Comparison of ENCODE assay signal across 29 mouse cellular contexts in genomic region chr3:95529814-95530213, GRCm38 (mm10). TPM values are rescaled to one million over a fixed set of nuclear protein-coding genes. Genes with fewer than 3 reads are reported as not detected.
A peak's percentile ranks its signal among the peaks of the same experiment; 100 is the strongest.
DNase-seq lines count a peak whose midpoint lies in the region; ATAC-seq and TF ChIP-seq lines count a peak whose summit lies in the region.
"Had no signal": no experiment of that assay in that cellular context is flagged by ENCODE, and none has a peak within 500 bp of the region (broad histone marks: within the 10 kb centered on the region; RNA-seq: fewer than 3 reads in every experiment).

No protein-coding gene starts in this region.

- no peaks in the 10 kb centered on the region for H3K9me3 ChIP-seq in lung, postnatal 0 days (ENCODE audit: low read length)
- H3K9me3 ChIP-seq in megakaryocyte, embryonic 14.5 days: peaks cover 3% of the 10 kb centered on the region; the same call in 1 of the 2 replicates
- H3K9me3 ChIP-seq in forebrain, postnatal 0 days (ENCODE audit: low read length): no peaks in the 10 kb centered on the region
- H3K9me3 ChIP-seq: embryonic facial prominence, embryonic 10.5 days; G1E; hindbrain, embryonic 10.5 days; limb, embryonic 12.5 days; liver, embryonic 15.5 days; midbrain, embryonic 15.5 days; stomach, embryonic 15.5 days had no signal

- TF ChIP-seq CTCF in lung, postnatal 0 days (IDR thresholded peaks at IDR 0.05): no peak
- TF ChIP-seq CTCF in bone marrow, adult 2 months (IDR thresholded peaks at IDR 0.05; ENCODE audit: control insufficient read depth, insufficient read depth, low read length): no peak
- TF ChIP-seq CTCF in forebrain, postnatal 0 days (IDR thresholded peaks at IDR 0.05; ENCODE audit: low read depth): no peak

- no peak overlapping the region for H3K4me2 ChIP-seq in lung, postnatal 0 days (replicated peaks; ENCODE audit: low read depth, low read length)
- H3K4me2 ChIP-seq in forebrain, postnatal 0 days (ENCODE audit: low read depth): no peak overlapping the region
- H3K4me2 ChIP-seq: limb, embryonic 12.5 days; liver, embryonic 15.5 days; midbrain, embryonic 15.5 days; stomach, embryonic 15.5 days had no signal

- 73% methylated on average over 6 of the region's 6 CpGs for WGBS in lung, postnatal 0 days
- WGBS in bone marrow, adult 2 months: 58% methylated on average over 6 of the region's 6 CpGs
- 93% methylated on average over 6 of the region's 6 CpGs for WGBS in forebrain, postnatal 0 days

- no peak overlapping the region for H3K27ac ChIP-seq in lung, postnatal 0 days (ENCODE audit: low read length)
- no peak overlapping the region for H3K27ac ChIP-seq in bone marrow, adult 2 months (ENCODE audit: control insufficient read depth, insufficient read depth, low read depth, low read length, poor library complexity)
- no peak overlapping the region for H3K27ac ChIP-seq in forebrain, postnatal 0 days (ENCODE audit: low read depth, low read length)
- H3K27ac ChIP-seq: embryonic facial prominence, embryonic 10.5 days; hindbrain, embryonic 10.5 days; limb, embryonic 12.5 days; liver, embryonic 15.5 days; midbrain, embryonic 15.5 days; stomach, embryonic 15.5 days had no signal

- H3K36me3 ChIP-seq in lung, postnatal 0 days (ENCODE audit: insufficient read depth, low read length): no peaks in the 10 kb centered on the region
- no peaks in the 10 kb centered on the region for H3K36me3 ChIP-seq in megakaryocyte, embryonic 14.5 days (replicated peaks; ENCODE audit: low read length)
- no peaks in the 10 kb centered on the region for H3K36me3 ChIP-seq in forebrain, postnatal 0 days (ENCODE audit: insufficient read depth)
- H3K36me3 ChIP-seq: embryonic facial prominence, embryonic 10.5 days; G1E; hindbrain, embryonic 10.5 days; limb, embryonic 12.5 days; liver, embryonic 15.5 days; midbrain, embryonic 15.5 days; stomach, embryonic 15.5 days had no signal

- no peak for ATAC-seq in lung, postnatal 0 days
- no peak for ATAC-seq in forebrain, postnatal 0 days
- ATAC-seq: activated CD4-positive, CD25-positive, alpha-beta regulatory T cell, adult 4 months; CD4-positive, CD25-positive, alpha-beta regulatory T cell, adult 4 months; midbrain, embryonic 15.5 days had no signal

- H3K4me1 ChIP-seq in lung, postnatal 0 days (ENCODE audit: insufficient read depth, low read depth, low read length): no peaks in the 10 kb centered on the region
- peaks cover 2% of the 10 kb centered on the region; the same call in 1 of the 2 replicates for H3K4me1 ChIP-seq in bone marrow, adult 2 months (ENCODE audit: control insufficient read depth, insufficient read depth, low read length)
- 0 out of 2 replicates have a peak, but pooled peaks cover 3% of the 10 kb centered on the region for H3K4me1 ChIP-seq in megakaryocyte, embryonic 14.5 days
- H3K4me1 ChIP-seq in forebrain, postnatal 0 days (ENCODE audit: insufficient read depth): no peaks in the 10 kb centered on the region
- H3K4me1 ChIP-seq: embryonic facial prominence, embryonic 10.5 days; hindbrain, embryonic 10.5 days; limb, embryonic 12.5 days; midbrain, embryonic 15.5 days; stomach, embryonic 15.5 days had no signal

- TF ChIP-seq POLR2A in bone marrow, adult 2 months (IDR thresholded peaks at IDR 0.05; ENCODE audit: borderline replicate concordance, control insufficient read depth, low read depth, low read length): no peak

- no peaks in the 10 kb centered on the region for H3K27me3 ChIP-seq in lung, postnatal 0 days (replicated peaks; ENCODE audit: insufficient read depth, low read length)
- peaks cover 29% of the 10 kb centered on the region for H3K27me3 ChIP-seq in megakaryocyte, embryonic 14.5 days (replicated peaks)
- H3K27me3 ChIP-seq in forebrain, postnatal 0 days (ENCODE audit: insufficient read depth, low read length): no peaks in the 10 kb centered on the region
- H3K27me3 ChIP-seq: limb, embryonic 12.5 days; midbrain, embryonic 15.5 days; stomach, embryonic 15.5 days had no signal

- DNase-seq in lung, postnatal 0 days (ENCODE audit: low spot score): peak; percentile 15
- DNase-seq in lung, postnatal 14 days: no peak
- peak; percentile 37 to 49 for DNase-seq in B cell, adult 2 months
- DNase-seq in kidney, adult 18-20 months: no peak
- no peak for DNase-seq in left cerebral cortex, adult 9 months (ENCODE audit: low spot score in 2 of 2)
- DNase-seq in forebrain, postnatal 0 days: no peak
- DNase-seq: adrenal gland, postnatal 10 days; cerebellum, adult 11-12 months; gastrocnemius, postnatal 10 days; kidney, adult 11 months; kidney, postnatal 14 days; retina, postnatal 1 day; thymus, adult 2 months had no signal

- no peak for TF ChIP-seq EP300 in lung, postnatal 0 days (IDR thresholded peaks at IDR 0.05)

- H3K9ac ChIP-seq in lung, postnatal 0 days (replicated peaks; ENCODE audit: low read depth): no peak overlapping the region
- no peak overlapping the region for H3K9ac ChIP-seq in forebrain, postnatal 0 days
- H3K9ac ChIP-seq: limb, embryonic 12.5 days; liver, embryonic 15.5 days; midbrain, embryonic 15.5 days; stomach, embryonic 15.5 days had no signal

- H3K4me3 ChIP-seq in lung, postnatal 0 days (ENCODE audit: low read depth, low read length): no peak overlapping the region
- H3K4me3 ChIP-seq in bone marrow, adult 2 months (replicated peaks; ENCODE audit: control insufficient read depth, low read depth, low read length): peak overlapping the region; percentile 27
- H3K4me3 ChIP-seq in megakaryocyte, embryonic 14.5 days (replicated peaks): peak overlapping the region; percentile 55
- no peak overlapping the region for H3K4me3 ChIP-seq in forebrain, postnatal 0 days (ENCODE audit: low read depth, low read length)
- H3K4me3 ChIP-seq: embryonic facial prominence, embryonic 10.5 days; hindbrain, embryonic 10.5 days; limb, embryonic 12.5 days; liver, embryonic 15.5 days; midbrain, embryonic 15.5 days; stomach, embryonic 15.5 days had no signal

RNA-seq across cellular contexts. Expression of gene Ctss, which starts 3.2 kb away (rescaled TPM):
- polyA plus RNA-seq in lung, postnatal 0 days (2015; fragmentation: Nextera tagmentation; extraction: Ambion mirVana): 109 and 115 TPM in 2 replicates
- polyA plus RNA-seq in bone marrow, adult 2 months (2011; ENCODE audit: insufficient read depth, insufficient read length, low replicate concordance, missing spikeins): 19.5 and 42.3 TPM in 2 replicates
- 3.5 and 24.7 TPM in 2 replicates for polyA plus RNA-seq in megakaryocyte, embryonic 14.5 days (2012; ENCODE audit: insufficient read depth, low replicate concordance)
- total RNA-seq in forebrain, postnatal 0 days (2014; rRNA removed): 17.3 and 20.3 TPM in 2 replicates
- 23.1 and 25.5 TPM in 2 replicates for polyA plus RNA-seq in forebrain, postnatal 0 days (2015; fragmentation: Nextera tagmentation; extraction: Ambion mirVana)
- polyA plus RNA-seq: G1E had no signal

RNA-seq across cellular contexts. Expression of gene Hormad1, which starts 29.7 kb away (rescaled TPM):
- not detected in 2 replicates for polyA plus RNA-seq in lung, postnatal 0 days (2015; fragmentation: Nextera tagmentation; extraction: Ambion mirVana)
- not detected in 2 replicates for polyA plus RNA-seq in bone marrow, adult 2 months (2011; ENCODE audit: insufficient read depth, insufficient read length, low replicate concordance, missing spikeins)
- polyA plus RNA-seq in megakaryocyte, embryonic 14.5 days (2012; ENCODE audit: insufficient read depth, low replicate concordance): not detected in 2 replicates
- total RNA-seq in forebrain, postnatal 0 days (2014; rRNA removed): not detected in 2 replicates
- not detected in 2 replicates for polyA plus RNA-seq in forebrain, postnatal 0 days (2015; fragmentation: Nextera tagmentation; extraction: Ambion mirVana)
- total RNA-seq: adrenal gland, postnatal 10 days; gastrocnemius, postnatal 10 days; heart, adult 8-10 months; left cerebral cortex, adult 8-10 months had no signal
- polyA plus RNA-seq: activated CD4-positive, CD25-positive, alpha-beta regulatory T cell, adult 4 months; CD4-positive, CD25-positive, alpha-beta regulatory T cell, adult 4 months; embryonic facial prominence, embryonic 10.5 days; forebrain, embryonic 11.5 days; G1E; heart, postnatal 0 days; hindbrain, embryonic 10.5 days; limb, embryonic 12.5 days; liver, embryonic 15.5 days; midbrain, embryonic 15.5 days; stomach, embryonic 15.5 days; thymus, adult 2 months; urinary bladder, adult 2 months had no signal

RNA-seq across cellular contexts. Expression of gene Ctsk, which starts 30.8 kb away (rescaled TPM):
- 8.2 and 8.8 TPM in 2 replicates for polyA plus RNA-seq in lung, postnatal 0 days (2015; fragmentation: Nextera tagmentation; extraction: Ambion mirVana)
- polyA plus RNA-seq in bone marrow, adult 2 months (2011; ENCODE audit: insufficient read depth, insufficient read length, low replicate concordance, missing spikeins): 3.2 and 4.0 TPM in 2 replicates
- not detected in 2 replicates for polyA plus RNA-seq in megakaryocyte, embryonic 14.5 days (2012; ENCODE audit: insufficient read depth, low replicate concordance)
- 6.5 and 16.5 TPM in 2 replicates for total RNA-seq in forebrain, postnatal 0 days (2014; rRNA removed)
- polyA plus RNA-seq in forebrain, postnatal 0 days (2015; fragmentation: Nextera tagmentation; extraction: Ambion mirVana): 8.6 and 10.1 TPM in 2 replicates
- polyA plus RNA-seq: activated CD4-positive, CD25-positive, alpha-beta regulatory T cell, adult 4 months; G1E had no signal

RNA-seq across cellular contexts. Expression of gene Golph3l, which starts 58.9 kb away (rescaled TPM):
- 23.1 and 25.3 TPM in 2 replicates for polyA plus RNA-seq in lung, postnatal 0 days (2015; fragmentation: Nextera tagmentation; extraction: Ambion mirVana)
- polyA plus RNA-seq in bone marrow, adult 2 months (2011; ENCODE audit: insufficient read depth, insufficient read length, low replicate concordance, missing spikeins): 11.8 and 20.7 TPM in 2 replicates
- polyA plus RNA-seq in megakaryocyte, embryonic 14.5 days (2012; ENCODE audit: insufficient read depth, low replicate concordance): 2.0 TPM in 1 of 2 replicates, not detected in the other
- total RNA-seq in forebrain, postnatal 0 days (2014; rRNA removed): 23.2 and 28.5 TPM in 2 replicates
- polyA plus RNA-seq in forebrain, postnatal 0 days (2015; fragmentation: Nextera tagmentation; extraction: Ambion mirVana): 18.2 and 19.2 TPM in 2 replicates

Comparison
In these comparisons a context has a peak if more than half of its experiments do, and no peak if none do; other contexts are left out.
1. DNase-seq: peak in lung, postnatal 0 days (single experiment) and B cell, adult 2 months (2 of 2); none in lung, postnatal 14 days (single experiment), kidney, adult 18-20 months (single experiment), left cerebral cortex, adult 9 months (0 of 2) and forebrain, postnatal 0 days (single experiment).
2. H3K4me3 ChIP-seq: peak in bone marrow, adult 2 months (single experiment) and megakaryocyte, embryonic 14.5 days (single experiment); none in lung, postnatal 0 days (single experiment) and forebrain, postnatal 0 days (single experiment).